Mouse (Mus musculus): ENCODE measurements at regions not wholly inside any gene's neighbourhood (a gene's known extent, or its start where the extent isn't known, plus 50 kb on each side); places are given as distances from the start of the nearest gene placed in this dataset.

- WGBS, result 89% methylated on average over 7 of the region's 7 CpGs
- Histone ChIP-seq H3K4me1 (ENCODE audit: control insufficient read depth, insufficient read depth, low read length) (no peaks in the 10 kb centered on the region), H3K4me3 (ENCODE audit: low read depth, low read length) (no peak overlapping the region), H3K27ac (ENCODE audit: low read length) (no peak overlapping the region), H3K4me2 (ENCODE audit: low read length) (no peak overlapping the region), H3K36me3 (ENCODE audit: control insufficient read depth, insufficient read depth, low read length) (no peaks in the 10 kb centered on the region), H3K9me3 (replicated peaks; ENCODE audit: control insufficient read depth, low read length, poor library complexity, severe bottlenecking) (no peaks in the 10 kb centered on the region; the same call in 1 of the 2 replicates), H3K9ac (ENCODE audit: low read depth, low read length) (no peak overlapping the region), H3K27me3 (ENCODE audit: control insufficient read depth, insufficient read depth, low read depth, low read length) (no peaks in the 10 kb centered on the region)
- ATAC-seq, result no peak
Observed at GRCm38 (mm10) chr12:70523379-70523778, 70.5 kb downstream of the Tmx1 start.

- ATAC-seq, result no peak
- Histone ChIP-seq H3K4me1 (ENCODE audit: control insufficient read depth, insufficient read depth, low read length) (no peaks in the 10 kb centered on the region), H3K4me2 (ENCODE audit: low read length) (no peak overlapping the region), H3K36me3 (ENCODE audit: control insufficient read depth, insufficient read depth, low read length) (no peaks in the 10 kb centered on the region), H3K27ac (ENCODE audit: low read length) (no peak overlapping the region), H3K9ac (ENCODE audit: low read depth, low read length) (no peak overlapping the region), H3K9me3 (replicated peaks; ENCODE audit: control insufficient read depth, low read length, poor library complexity, severe bottlenecking) (no peaks in the 10 kb centered on the region; the same call in 1 of the 2 replicates), H3K27me3 (ENCODE audit: control insufficient read depth, insufficient read depth, low read depth, low read length) (no peaks in the 10 kb centered on the region), H3K4me3 (ENCODE audit: low read depth, low read length) (no peak overlapping the region)
- 61% methylated on average over 4 of the region's 4 CpGs for WGBS
Observed at GRCm38 (mm10) chr12:70524703-70525102, 71.8 kb downstream of the Tmx1 start.

GRCm38 (mm10) chr12:70531661-70532060 lies 78.8 kb downstream of the Tmx1 start:
- no peak for ATAC-seq
- no peak overlapping the region for H3K4me3 ChIP-seq (ENCODE audit: low read depth, low read length)
- no peaks in the 10 kb centered on the region for H3K4me1 ChIP-seq (ENCODE audit: control insufficient read depth, insufficient read depth, low read length)
- H3K27me3 ChIP-seq (ENCODE audit: control insufficient read depth, insufficient read depth, low read depth, low read length), result no peaks in the 10 kb centered on the region
- no peak overlapping the region for H3K4me2 ChIP-seq (ENCODE audit: low read length)
- H3K36me3 ChIP-seq (ENCODE audit: control insufficient read depth, insufficient read depth, low read length), result no peaks in the 10 kb centered on the region
- H3K9me3 ChIP-seq (replicated peaks; ENCODE audit: control insufficient read depth, low read length, poor library complexity, severe bottlenecking), result no peaks in the 10 kb centered on the region
- no peak overlapping the region for H3K27ac ChIP-seq (ENCODE audit: low read length)
- no peak overlapping the region for H3K9ac ChIP-seq (ENCODE audit: low read depth, low read length)

GRCm38 (mm10) chr12:70532225-70532624 lies 79.3 kb downstream of the Tmx1 start:
- Histone ChIP-seq H3K27me3 (ENCODE audit: control insufficient read depth, insufficient read depth, low read depth, low read length) (no peaks in the 10 kb centered on the region), H3K27ac (ENCODE audit: low read length) (no peak overlapping the region), H3K9me3 (replicated peaks; ENCODE audit: control insufficient read depth, low read length, poor library complexity, severe bottlenecking) (no peaks in the 10 kb centered on the region), H3K4me3 (ENCODE audit: low read depth, low read length) (no peak overlapping the region), H3K4me1 (ENCODE audit: control insufficient read depth, insufficient read depth, low read length) (no peaks in the 10 kb centered on the region), H3K4me2 (ENCODE audit: low read length) (no peak overlapping the region), H3K9ac (ENCODE audit: low read depth, low read length) (no peak overlapping the region), H3K36me3 (ENCODE audit: control insufficient read depth, insufficient read depth, low read length) (no peaks in the 10 kb centered on the region)
- no peak for ATAC-seq
- 87% methylated on average over 10 of the region's 10 CpGs for WGBS

- H3K9ac ChIP-seq (ENCODE audit: low read depth, low read length), result no peak overlapping the region
- no peaks in the 10 kb centered on the region for H3K4me1 ChIP-seq (ENCODE audit: control insufficient read depth, insufficient read depth, low read length)
- H3K27ac ChIP-seq (ENCODE audit: low read length), result no peak overlapping the region
- ATAC-seq, result no peak
- H3K36me3 ChIP-seq (ENCODE audit: control insufficient read depth, insufficient read depth, low read length), result no peaks in the 10 kb centered on the region
- H3K4me3 ChIP-seq (ENCODE audit: low read depth, low read length), result no peak overlapping the region
- 53% methylated on average over 10 of the region's 10 CpGs for WGBS
- no peak overlapping the region for H3K4me2 ChIP-seq (ENCODE audit: low read length)
- H3K27me3 ChIP-seq (ENCODE audit: control insufficient read depth, insufficient read depth, low read depth, low read length), result no peaks in the 10 kb centered on the region
- H3K9me3 ChIP-seq (replicated peaks; ENCODE audit: control insufficient read depth, low read length, poor library complexity, severe bottlenecking), result no peaks in the 10 kb centered on the region
Observed at GRCm38 (mm10) chr12:70532843-70533242, 79.9 kb downstream of the Tmx1 start.

GRCm38 (mm10) chr12:70533375-70533935 lies 80.6 kb downstream of the Tmx1 start:
- Histone ChIP-seq H3K27me3 (ENCODE audit: control insufficient read depth, insufficient read depth, low read depth, low read length) (no peaks in the 10 kb centered on the region), H3K36me3 (ENCODE audit: control insufficient read depth, insufficient read depth, low read length) (no peaks in the 10 kb centered on the region), H3K4me1 (ENCODE audit: control insufficient read depth, insufficient read depth, low read length) (no peaks in the 10 kb centered on the region), H3K4me2 (ENCODE audit: low read length) (no peak overlapping the region), H3K9ac (ENCODE audit: low read depth, low read length) (no peak overlapping the region), H3K27ac (ENCODE audit: low read length) (no peak overlapping the region), H3K4me3 (ENCODE audit: low read depth, low read length) (no peak overlapping the region), H3K9me3 (replicated peaks; ENCODE audit: control insufficient read depth, low read length, poor library complexity, severe bottlenecking) (no peaks in the 10 kb centered on the region)
- no peak for ATAC-seq
- WGBS, result 60% methylated on average over 12 of the region's 12 CpGs

- H3K4me1 ChIP-seq (ENCODE audit: control insufficient read depth, insufficient read depth, low read length), result peaks cover under 1% of the 10 kb centered on the region; the same call in 1 of the 2 replicates
- no peak for ATAC-seq
- 64% methylated on average over 4 of the region's 4 CpGs for WGBS
Observed at GRCm38 (mm10) chr12:70539124-70539523, 86.2 kb downstream of the Tmx1 start.

GRCm38 (mm10) chr12:70539856-70540255 lies 87.0 kb downstream of the Tmx1 start:
- 92% methylated on average over 14 of the region's 14 CpGs for WGBS
- Histone ChIP-seq H3K9ac (ENCODE audit: low read depth, low read length) (no peak overlapping the region), H3K4me1 (ENCODE audit: control insufficient read depth, insufficient read depth, low read length) (peaks cover 4% of the 10 kb centered on the region; the same call in 1 of the 2 replicates), H3K4me3 (ENCODE audit: low read depth, low read length) (no peak overlapping the region), H3K4me2 (ENCODE audit: low read length) (no peak overlapping the region), H3K27ac (ENCODE audit: low read length) (no peak overlapping the region), H3K27me3 (ENCODE audit: control insufficient read depth, insufficient read depth, low read depth, low read length) (no peaks in the 10 kb centered on the region), H3K9me3 (replicated peaks; ENCODE audit: control insufficient read depth, low read length, poor library complexity, severe bottlenecking) (no peaks in the 10 kb centered on the region), H3K36me3 (ENCODE audit: control insufficient read depth, insufficient read depth, low read length) (no peaks in the 10 kb centered on the region)
- no peak for ATAC-seq

More at GRCm38 (mm10) chr12:70539124-70539523, 86.2 kb downstream of the Tmx1 start:
- no peaks in the 10 kb centered on the region for H3K36me3 ChIP-seq (ENCODE audit: control insufficient read depth, insufficient read depth, low read length)
- H3K9ac ChIP-seq (ENCODE audit: low read depth, low read length), result no peak overlapping the region
- no peak overlapping the region for H3K4me3 ChIP-seq (ENCODE audit: low read depth, low read length)
- H3K9me3 ChIP-seq (replicated peaks; ENCODE audit: control insufficient read depth, low read length, poor library complexity, severe bottlenecking), result no peaks in the 10 kb centered on the region
- H3K27me3 ChIP-seq (ENCODE audit: control insufficient read depth, insufficient read depth, low read depth, low read length), result no peaks in the 10 kb centered on the region
- H3K27ac ChIP-seq (ENCODE audit: low read length), result no peak overlapping the region
- no peak overlapping the region for H3K4me2 ChIP-seq (ENCODE audit: low read length)

- ATAC-seq, result no peak
- Histone ChIP-seq H3K36me3 (ENCODE audit: control insufficient read depth, insufficient read depth, low read length) (no peaks in the 10 kb centered on the region), H3K4me2 (ENCODE audit: low read length) (no peak overlapping the region), H3K27ac (ENCODE audit: low read length) (no peak overlapping the region), H3K9me3 (replicated peaks; ENCODE audit: control insufficient read depth, low read length, poor library complexity, severe bottlenecking) (no peaks in the 10 kb centered on the region), H3K4me3 (ENCODE audit: low read depth, low read length) (no peak overlapping the region), H3K4me1 (ENCODE audit: control insufficient read depth, insufficient read depth, low read length) (peaks cover 4% of the 10 kb centered on the region; the same call in 1 of the 2 replicates), H3K27me3 (ENCODE audit: control insufficient read depth, insufficient read depth, low read depth, low read length) (no peaks in the 10 kb centered on the region), H3K9ac (ENCODE audit: low read depth, low read length) (no peak overlapping the region)
- WGBS, result 89% methylated on average over 4 of the region's 4 CpGs
Observed at GRCm38 (mm10) chr12:70541432-70541831, 88.5 kb downstream of the Tmx1 start.
